Mouse (Mus musculus): ENCODE data around the gene Larp4. TPM values are rescaled to one million over a fixed set of nuclear protein-coding genes. Genes with fewer than 3 reads are reported as not detected.
A peak's percentile ranks its signal among the peaks of the same experiment; 100 is the strongest.

Larp4 gene
- total RNA-seq, 2 experiments from 2014 or later: 55.7 to 58.9 TPM

GRCm38 (mm10) chr15:100004677-100005273 lies 34.9 kb downstream of the Larp4 start:
- no peak for DNase-seq

DNA sequence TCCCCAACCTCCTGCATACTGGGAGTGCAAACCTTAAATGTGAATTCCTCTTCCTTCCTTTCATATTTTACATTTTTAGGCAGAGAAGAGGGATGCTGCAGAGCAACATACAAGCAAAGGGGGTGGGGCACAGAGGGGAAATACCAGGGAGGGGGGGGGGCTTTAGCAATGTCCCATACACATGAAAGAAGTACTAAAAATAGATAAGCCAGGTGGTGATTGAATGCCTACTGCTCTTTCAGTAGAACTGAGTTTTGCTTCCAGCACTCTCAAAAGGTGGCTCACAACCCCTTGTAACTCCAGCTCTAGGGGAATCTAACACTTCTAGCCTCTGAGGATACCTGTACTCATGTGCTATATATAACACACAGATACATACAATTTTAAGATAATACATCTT lies 36.3 kb downstream of the Larp4 start:
- DNase-seq: no peak

DNA sequence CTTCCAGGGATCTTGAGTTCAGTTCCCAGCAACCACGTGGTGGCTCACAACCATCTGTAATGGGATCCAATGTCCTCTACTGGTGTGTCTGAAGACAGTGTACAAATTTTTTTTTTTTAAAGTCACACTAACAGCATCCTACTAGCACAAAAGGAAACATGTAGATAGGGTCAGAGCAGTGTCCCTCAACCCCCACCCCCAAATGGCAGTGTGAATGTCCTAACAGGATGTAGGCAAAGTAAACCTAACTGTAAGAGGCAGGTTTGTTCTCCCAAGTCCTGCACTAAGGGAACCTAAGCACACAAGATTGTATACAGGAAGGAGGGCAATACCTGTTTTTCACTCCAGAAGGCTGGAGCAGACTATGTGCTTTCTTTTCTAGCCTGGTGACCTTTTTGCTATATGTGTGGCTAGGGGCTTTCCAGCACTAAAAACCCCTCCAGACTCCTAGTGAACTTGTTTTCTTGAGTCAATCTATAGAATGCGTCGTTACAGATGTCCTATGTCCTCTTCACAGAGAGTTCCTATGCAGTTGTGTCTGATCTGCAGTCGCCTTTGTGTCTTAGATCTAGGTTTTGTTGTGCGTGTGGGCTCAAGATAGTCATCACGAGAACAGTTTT lies 48.5 kb downstream of the Larp4 start:
- no peak for DNase-seq

GRCm38 (mm10) chr15:100021175-100021574 lies 51.3 kb downstream of the Larp4 start:
- no peak for DNase-seq

- peak; percentile 40 to 78 for DNase-seq
Measured at GRCm38 (mm10) chr15:100022923-100023322, 53.1 kb downstream of the Larp4 start.

GRCm38 (mm10) chr15:100025076-100025834 lies 55.4 kb downstream of the Larp4 start:
- DNase-seq: no peak

DNA sequence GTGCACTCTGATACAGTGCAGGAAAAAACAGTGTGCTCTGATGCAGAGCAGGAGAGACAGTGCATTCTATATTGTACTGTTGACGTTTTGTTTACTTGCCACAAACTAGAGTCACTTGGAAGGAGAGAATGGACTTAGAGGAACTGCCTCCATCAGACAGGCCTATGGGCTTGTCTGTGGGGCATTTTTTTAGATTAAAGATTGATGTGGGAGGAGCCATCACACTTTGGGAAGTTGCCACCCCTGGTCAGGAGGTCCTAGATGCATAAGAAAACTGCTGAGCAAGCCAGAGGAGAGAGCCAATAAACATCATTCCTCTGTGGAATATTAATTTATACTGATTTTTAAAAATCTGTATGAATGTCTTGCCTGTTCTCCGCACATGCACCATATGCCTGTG lies 58.3 kb downstream of the Larp4 start:
- DNase-seq: no peak

DNA sequence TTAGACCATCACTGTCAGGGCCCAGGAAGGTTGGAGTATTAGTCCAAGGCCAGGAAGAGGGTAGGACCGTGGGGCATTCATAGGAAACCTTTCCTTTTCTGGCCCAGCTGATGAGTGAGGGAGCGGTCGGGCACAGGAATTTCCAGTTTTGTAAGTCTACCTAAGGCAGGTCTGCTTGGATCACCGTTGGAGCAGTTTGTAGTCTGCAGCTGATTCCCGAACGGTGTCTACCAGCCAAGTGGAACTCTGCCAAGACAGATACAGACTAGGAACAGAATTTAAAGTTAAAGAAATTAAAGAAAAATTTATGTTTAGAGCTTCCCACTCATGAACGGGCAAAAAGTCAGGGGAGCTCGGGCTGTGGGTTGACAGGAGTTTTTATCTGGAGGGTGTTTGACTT lies 59.6 kb downstream of the Larp4 start:
- no peak for DNase-seq

GRCm38 (mm10) chr15:100029900-100030299 lies 60.0 kb downstream of the Larp4 start:
- DNase-seq: no peak

- DNase-seq: no peak
Measured at GRCm38 (mm10) chr15:100032546-100032945, 62.7 kb downstream of the Larp4 start.

GRCm38 (mm10) chr15:100038470-100038971 lies 68.7 kb downstream of the Larp4 start, which contains the start of gene Dip2b:
TSS of gene Dip2b (plus strand) at chr15:100038664.
- peak; percentile 94 to 97 for DNase-seq

GRCm38 (mm10) chr15:100039001-100039701 lies 69.3 kb downstream of the Larp4 start:
- DNase-seq: peak; percentile 66 to 69

- DNase-seq: peak; percentile 39 to 62
Measured at GRCm38 (mm10) chr15:100040541-100041266, 70.8 kb downstream of the Larp4 start.

DNA sequence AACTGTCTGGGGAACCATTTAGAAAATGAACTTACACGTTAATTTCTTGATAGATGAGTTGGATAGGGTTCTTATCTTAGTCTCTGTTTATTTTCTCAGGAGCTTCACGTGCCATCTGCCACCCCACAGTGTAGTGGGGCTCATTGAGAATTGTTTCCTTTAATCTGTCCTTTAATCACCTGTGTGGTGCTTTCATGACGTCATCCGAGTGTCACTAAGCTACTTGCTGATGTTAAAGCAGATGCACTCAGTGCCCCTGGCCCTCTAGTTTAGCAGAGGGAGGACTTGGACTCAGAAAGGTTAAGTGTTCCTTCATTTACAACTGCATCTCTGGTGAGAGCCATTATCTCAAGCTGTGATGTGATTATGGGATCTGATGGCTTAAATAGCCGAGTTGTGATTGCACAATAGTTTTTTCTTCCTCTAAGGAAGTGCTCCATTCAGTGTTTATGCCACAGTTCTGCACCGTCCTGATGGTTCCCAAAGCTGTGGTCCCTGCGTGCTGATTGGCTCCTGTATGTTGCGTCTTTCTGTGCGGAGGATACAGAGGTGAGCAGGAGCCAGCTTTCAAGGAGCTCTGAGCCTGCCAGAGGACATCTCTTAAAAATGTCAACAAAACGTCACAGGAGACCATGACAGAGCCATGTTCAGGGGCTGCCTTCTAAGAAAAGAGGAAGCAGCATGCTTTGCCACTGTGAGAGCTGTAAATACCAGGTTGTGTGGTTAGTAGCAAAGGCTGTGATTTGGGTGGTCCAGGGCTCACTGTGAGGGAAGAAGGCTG lies 71.6 kb downstream of the Larp4 start:
- DNase-seq: peak; percentile 31 to 41

DNA sequence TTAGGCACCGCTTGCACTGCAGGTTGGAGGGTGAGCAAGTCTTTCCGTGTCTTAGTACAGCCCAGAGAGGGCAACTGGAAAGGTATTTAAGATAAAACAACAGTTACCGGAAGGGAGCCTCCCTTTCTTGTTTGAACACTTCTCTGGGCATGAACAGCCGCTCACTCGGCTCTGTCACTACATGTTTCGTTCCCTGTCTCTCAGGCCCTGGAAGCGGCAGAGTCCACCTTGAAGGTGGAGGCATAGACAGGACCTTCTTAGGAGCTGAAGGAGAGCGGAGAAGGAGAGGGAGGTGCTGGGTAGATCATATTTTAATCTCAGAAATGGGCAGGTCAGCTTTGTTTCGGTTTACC lies 72.2 kb downstream of the Larp4 start:
- DNase-seq: no peak

DNA sequence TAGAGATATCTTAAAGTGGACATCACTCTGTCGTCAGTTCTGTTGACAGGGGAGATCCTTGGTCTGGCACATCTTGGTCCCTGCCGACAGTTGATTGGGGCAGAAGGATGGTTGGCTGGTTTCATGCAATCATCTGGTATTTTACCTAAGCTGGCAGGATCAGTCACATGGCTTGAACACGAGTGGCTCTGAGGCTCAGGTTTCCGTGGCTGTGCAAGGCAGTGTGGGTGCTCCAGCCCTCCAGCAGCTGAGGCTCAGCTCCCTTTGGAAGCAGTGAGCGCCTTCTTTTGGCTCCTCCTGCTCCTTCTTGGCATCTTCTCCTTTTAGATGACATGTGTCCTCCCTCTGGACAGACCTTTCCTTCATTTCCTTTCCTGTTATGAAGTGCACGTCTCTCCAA lies 75.7 kb downstream of the Larp4 start:
- no peak for DNase-seq

- no peak for DNase-seq
Measured at GRCm38 (mm10) chr15:100049496-100050087, 79.7 kb downstream of the Larp4 start.

GRCm38 (mm10) chr15:100050940-100051339 lies 81.1 kb downstream of the Larp4 start:
- DNase-seq: no peak

DNA sequence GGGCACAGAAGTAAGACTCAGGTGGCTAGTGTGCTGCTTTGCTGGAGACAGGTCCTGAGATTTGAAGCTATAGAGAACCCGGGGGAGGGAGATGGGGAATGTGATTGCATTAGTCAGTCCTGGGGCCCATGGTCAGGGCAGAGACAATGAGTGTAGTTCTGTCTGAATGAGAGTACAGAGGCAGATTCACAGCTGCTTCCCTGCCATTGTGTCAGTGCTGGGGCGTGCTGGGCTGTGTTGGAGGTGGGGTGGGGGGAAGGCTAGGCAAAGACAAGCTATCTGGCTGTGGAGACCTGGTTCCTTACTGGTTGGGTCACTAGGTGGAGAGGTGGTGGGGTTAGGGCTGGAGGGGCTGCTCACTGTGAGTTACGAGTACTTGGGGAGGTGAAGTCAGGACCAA lies 82.9 kb downstream of the Larp4 start:
- DNase-seq: no peak

DNA sequence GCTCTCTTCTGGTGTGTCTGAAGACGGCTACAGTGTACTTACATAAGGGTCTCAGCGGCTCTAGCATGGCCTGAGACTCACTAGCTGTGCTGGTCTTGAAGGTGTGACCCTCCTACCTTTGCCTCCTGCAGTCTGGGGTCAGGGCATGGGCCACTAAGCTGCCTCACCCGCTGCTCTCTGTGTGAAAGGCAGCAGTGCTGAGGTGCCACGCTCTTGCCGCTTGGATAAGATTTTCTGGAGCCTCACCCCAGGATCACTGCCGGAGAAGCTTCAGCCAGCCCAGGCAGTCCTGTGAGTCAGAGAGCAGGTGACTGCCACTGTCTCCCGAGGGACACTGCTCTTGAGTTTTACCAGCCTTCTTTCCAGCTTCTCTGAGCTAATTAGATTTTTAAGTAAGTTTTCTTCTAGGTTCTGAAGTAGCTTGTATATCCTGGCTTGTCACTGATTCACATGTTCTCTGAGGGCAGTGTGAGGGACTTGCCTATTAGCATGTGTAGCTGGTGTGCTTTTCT lies 86.6 kb downstream of the Larp4 start:
- no peak for DNase-seq
